Mouse (Mus musculus): ENCODE measurements around the gene Hectd1.
A peak's percentile ranks its signal among the peaks of the same experiment; 100 is the strongest.

GRCm38 (mm10) chr12:51828716-51829289, 533 bp downstream of the Hectd1 start:
- TF ChIP-seq CTCF (IDR thresholded peaks at IDR 0.05; ENCODE audit: control insufficient read depth, insufficient read depth, low read length) (no peak), POLR2A (IDR thresholded peaks at IDR 0.05; ENCODE audit: borderline replicate concordance, control insufficient read depth, low read depth, low read length) (peak; percentile 24; the same call in 1 of the 2 replicates)
